Mouse (Mus musculus): Measurements from ENCODE around the gene Tbc1d22a.

Gene Tbc1d22a

GRCm38 (mm10) chr15:86444271-86444670, 230.0 kb downstream of the Tbc1d22a start:
- no peak for DNase-seq (ENCODE audit: low spot score in 2 of 2)

DNA sequence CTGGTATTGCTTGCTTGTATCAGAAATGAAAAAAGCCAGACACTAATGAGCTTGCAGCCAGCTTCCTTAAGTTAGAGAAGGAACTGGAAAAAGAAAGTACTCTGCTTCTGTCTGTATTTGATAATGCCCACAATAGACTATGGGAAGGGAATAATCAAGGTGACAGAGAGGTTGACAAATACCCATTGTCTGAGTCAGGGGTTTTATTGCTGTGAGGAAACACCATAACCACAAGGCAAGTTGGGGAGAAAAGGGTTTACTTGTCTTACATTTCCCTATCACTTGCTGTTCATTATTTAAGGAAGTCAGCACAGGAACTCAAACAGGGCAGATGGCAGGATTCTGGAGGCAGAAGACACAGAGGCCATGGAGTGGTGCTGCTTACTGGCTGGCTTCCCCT, 231.8 kb downstream of the Tbc1d22a start:
- DNase-seq (ENCODE audit: low spot score in 2 of 2), result no peak

DNA sequence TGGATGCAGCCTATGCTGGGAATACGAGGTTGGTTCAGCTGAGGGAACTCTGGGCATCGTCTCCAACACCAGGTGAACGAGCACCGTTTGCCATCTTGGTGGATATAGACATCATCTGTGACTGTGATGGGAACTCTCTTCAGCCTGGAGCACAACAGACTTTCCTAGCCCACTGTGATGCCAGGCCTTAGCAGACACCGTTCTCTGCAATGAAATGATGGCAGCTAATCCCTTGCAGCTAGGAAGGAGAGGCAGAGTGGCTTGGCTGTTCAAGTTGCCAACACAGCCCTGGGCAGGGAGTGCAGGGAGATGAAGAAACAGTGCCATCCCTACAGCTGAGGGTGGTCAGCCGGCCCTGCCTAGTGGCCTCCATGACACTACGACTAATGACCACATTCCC, 233.0 kb downstream of the Tbc1d22a start:
- DNase-seq (ENCODE audit: low spot score in 2 of 2), result no peak

DNA sequence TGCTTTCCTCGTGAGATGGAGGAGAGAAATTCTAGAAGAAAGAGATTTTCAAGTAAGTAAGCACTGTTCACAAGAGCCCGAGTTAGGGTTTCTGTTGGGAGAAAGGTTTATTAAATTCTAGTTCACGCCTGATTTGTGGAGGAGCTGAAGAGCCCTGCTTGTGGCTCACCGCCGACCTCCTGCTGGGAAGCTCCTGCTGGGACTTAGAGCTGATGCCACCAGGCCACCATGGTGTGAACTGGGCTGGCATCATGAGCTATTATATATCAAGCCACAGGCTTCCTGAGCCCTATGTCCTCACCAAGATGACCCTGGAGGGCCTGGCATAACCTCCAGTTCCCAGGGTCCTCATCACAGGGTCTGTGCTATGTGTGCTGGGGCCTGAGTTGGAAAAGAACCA, 235.0 kb downstream of the Tbc1d22a start:
- DNase-seq (ENCODE audit: low spot score in 2 of 2), result no peak

DNA sequence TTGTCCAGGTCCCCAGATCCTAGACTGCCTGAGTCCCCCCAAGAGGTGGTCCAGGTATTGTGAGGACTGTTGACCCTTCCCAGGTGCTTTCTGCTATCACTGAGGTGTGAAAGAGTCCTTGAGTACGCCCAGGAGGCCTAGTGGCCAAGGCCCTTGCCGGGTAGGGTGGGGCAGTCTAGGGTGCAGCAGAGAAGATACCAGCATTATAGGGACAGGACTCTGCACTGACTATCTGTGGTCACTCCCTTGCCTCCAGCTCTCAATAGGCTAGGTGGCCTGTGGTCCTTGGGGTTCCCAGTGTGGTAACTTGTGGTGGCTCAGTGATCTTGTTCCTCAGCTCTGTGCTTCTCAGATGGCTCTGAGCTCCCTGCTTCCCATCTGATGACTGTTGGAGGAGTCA, 235.5 kb downstream of the Tbc1d22a start:
- no peak for DNase-seq (ENCODE audit: low spot score in 2 of 2)

GRCm38 (mm10) chr15:86459413-86459812, 245.2 kb downstream of the Tbc1d22a start:
- no peak for DNase-seq (ENCODE audit: low spot score in 2 of 2)

DNA sequence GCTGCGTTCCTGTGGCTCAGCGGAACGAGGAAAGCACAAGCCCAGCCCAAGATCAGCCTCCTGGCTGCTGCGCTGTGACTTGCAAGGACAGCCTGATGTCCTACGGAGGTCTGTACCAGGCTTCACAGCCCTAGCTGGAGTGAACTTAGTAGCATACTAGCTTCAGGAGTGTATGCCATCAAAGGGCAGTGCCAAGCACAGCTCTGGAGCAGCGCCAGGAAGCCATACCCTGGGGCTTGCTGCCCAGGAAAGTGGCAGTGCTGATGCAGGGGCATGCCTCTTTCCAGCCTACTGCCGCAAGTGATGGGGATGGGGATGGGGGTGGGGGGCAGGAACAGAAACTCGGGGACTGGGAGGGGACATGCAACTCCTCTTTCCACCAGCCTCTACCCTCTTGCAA, 248.4 kb downstream of the Tbc1d22a start:
- no peak for DNase-seq (ENCODE audit: low spot score in 2 of 2)

- DNase-seq (ENCODE audit: low spot score in 2 of 2), result no peak
These were observed 253.8 kb downstream of the Tbc1d22a start for GRCm38 (mm10) chr15:86468082-86468481.

- no peak for DNase-seq (ENCODE audit: low spot score in 2 of 2)
These were observed 256.9 kb downstream of the Tbc1d22a start for GRCm38 (mm10) chr15:86471136-86471535.

DNA sequence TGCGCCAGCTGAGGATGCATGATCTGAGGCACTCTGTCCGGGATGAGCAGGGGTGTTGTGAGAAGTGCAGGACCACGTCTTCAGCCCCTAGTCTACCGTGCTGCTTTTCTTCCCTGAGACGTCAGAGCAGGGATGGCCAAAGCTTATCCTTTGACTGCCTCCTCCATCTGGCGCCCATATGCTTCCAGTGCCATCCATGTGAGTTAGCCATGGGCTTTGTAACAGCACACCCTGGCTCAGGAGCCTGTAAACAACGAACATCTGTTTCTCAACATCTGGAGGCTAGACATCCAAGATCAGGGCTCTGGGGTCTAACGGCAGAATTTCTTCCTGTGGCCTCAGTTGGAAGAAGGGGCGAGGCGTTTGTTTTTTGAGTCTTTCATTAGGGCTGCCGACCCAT, 259.2 kb downstream of the Tbc1d22a start:
- no peak for DNase-seq (ENCODE audit: low spot score in 2 of 2)

- DNase-seq (ENCODE audit: low spot score in 2 of 2), result no peak
These were observed 260.7 kb downstream of the Tbc1d22a start for GRCm38 (mm10) chr15:86474951-86475350.

- DNase-seq (ENCODE audit: low spot score in 2 of 2), result no peak
These were observed 262.2 kb downstream of the Tbc1d22a start for GRCm38 (mm10) chr15:86476483-86476882.

DNA sequence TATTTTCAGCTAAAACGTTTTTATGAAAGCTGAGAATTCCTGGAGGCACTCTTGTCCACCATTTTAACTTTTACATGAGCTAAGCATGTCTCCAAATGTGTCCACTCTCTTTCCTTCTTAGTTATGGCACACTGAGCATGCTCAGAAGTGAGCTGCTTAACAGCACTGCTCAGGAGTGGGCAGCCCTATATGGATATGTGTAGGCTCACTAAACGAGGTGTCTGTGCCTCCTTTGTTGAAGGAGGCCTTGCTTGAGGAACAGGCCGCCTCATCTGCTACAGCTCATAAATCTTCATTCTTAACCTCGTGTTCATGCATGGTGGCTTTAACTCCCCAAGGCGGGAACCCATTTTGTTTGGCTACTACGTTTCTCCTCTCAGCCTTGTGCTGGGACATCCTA, 262.8 kb downstream of the Tbc1d22a start:
- no peak for DNase-seq (ENCODE audit: low spot score in 2 of 2)

DNA sequence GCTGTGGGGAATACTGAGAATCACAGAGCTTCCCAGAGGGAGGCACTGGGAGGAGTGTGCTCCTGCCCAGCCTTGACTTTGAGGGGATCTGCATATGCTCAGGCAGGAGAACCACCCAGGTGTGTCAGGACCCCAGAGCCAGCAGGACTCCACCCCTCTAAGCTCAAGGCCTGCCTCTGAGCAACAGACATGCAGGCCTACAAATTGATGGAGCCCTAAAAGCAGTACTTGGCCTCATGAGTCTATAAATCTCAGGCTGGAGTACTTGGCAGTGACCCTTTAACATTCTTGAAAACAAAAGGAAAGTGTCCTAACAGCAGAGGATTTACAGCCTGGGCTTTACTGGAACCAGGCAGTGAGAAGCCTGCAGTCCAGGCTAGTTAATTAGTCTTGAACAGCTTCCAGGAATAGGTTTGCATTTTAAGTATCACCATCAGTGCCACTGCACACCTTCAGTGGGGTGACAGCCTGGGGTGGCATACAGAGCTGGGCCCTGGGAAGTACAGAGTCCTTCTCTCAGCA, 263.3 kb downstream of the Tbc1d22a start:
- no peak for DNase-seq (ENCODE audit: low spot score in 2 of 2)

DNA sequence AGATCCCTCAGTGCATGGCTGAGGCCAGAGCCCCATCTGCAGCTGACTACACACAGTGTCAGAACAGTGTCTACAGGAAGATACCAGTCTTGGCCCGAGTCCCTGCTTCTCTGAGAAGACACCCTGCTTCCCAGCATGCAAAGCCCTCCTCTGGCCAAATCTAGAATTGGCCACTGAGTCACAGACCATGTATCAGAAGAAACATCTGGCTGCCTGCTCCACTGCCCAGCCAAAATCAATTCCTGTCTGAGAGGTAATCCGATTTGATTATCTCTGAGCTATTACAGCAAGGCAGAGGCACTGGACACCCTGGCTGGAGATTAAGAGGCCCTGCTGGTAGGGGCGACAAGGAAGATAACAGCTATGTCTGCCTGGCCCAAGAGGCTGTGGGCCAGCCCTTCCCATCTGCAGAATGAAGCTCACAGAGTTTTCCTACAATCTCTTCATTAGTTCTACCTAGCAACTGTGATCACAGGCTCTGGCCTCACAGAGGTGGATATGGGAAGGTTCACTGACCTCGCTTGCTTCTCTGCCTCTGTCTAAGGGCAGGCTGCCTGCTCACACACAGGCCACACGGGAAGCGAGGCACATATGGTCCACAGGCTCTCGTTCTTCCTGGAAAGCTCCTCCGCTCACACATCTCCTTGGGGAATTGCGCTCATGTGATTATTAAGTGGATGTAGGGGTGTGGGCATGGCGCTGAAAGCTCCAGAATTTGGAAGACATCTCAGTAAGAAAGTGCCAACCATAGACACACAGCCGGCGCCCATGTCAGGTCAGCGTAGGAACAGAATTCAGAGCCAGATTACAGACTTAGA, 264.6 kb downstream of the Tbc1d22a start:
- DNase-seq (ENCODE audit: low spot score in 2 of 2), result no peak

- no peak for DNase-seq (ENCODE audit: low spot score in 2 of 2)
These were observed 268.1 kb downstream of the Tbc1d22a start for GRCm38 (mm10) chr15:86482362-86482761.

DNA sequence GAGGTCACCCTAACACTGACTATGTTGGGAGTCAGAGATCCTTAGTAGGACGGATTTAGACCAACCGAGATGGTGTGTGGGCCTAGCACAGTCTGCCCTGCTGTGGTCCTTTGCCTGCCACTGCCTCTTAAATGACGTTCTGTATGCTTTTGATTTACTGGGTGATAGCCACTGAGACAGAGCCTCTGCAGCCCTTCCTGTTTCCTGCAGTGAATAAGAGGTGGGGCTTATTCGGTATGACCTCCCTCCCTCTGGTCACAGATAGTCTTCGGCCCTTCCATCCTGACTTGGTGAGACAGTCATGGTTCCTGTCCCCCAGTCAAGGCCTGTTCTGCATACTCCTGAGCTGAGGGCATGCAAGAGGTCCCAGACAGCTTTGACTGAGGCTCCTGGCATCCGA, 271.6 kb downstream of the Tbc1d22a start:
- no peak for DNase-seq (ENCODE audit: low spot score in 2 of 2)

DNA sequence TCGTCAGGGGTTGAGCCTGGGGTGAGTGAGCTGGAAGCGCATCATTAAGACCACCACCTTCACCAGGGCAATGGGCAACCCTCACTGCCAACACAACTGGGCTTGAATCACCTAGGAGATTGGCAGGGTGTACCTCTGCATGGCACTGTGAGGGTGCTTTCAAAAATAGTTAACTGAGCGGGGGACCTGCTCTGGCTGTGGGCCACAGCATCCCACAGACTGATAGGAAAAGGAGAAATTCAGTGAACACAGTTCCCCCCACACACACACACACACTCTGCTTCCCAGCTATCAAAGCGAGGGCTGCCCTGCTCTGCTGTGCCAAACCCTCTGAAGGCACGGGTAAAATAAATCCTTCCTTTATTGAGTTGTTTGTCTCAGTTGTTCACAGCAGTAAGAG, 273.1 kb downstream of the Tbc1d22a start:
- no peak for DNase-seq (ENCODE audit: low spot score in 2 of 2)

GRCm38 (mm10) chr15:86491434-86492099, 277.3 kb downstream of the Tbc1d22a start:
- DNase-seq (ENCODE audit: low spot score in 2 of 2), result no peak

DNA sequence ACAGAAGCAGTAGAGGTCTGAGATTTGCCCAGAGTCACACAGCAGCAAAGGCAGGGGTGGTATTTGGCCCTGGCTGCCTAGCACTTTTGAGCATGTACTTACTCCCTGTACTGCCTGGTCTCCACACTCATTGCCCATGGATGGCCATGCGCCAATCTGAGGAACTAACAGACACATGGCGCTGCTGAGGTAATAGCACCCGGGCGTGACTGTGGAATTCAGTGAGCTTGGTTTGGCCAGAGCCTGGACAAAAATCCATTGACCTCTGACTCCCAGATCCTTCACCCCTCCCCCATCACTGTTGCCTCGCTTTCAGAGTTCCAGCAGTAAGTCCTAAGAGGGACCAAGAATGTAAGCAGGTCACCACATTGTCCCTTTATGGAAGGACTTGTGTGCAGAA, 278.4 kb downstream of the Tbc1d22a start:
- no peak for DNase-seq (ENCODE audit: low spot score in 2 of 2)

DNA sequence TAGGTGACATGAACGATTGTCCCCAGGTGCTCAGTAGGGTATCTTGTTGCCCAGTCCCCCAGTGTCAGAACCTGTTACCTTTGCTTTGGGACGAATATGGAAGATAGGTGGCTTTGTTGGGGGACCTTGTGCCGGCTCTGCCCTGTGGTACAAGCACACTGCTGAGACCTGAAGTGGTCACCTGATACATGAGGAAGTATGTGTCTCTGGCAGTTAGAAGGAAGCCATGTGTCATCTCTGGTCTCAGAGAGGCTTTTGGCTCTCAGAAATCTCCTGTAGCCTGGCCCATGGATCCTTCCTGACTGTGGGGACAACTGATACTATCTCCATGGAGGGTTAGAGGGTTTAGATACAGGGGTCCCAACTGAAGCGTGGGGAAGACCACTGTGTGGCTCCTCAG, 281.9 kb downstream of the Tbc1d22a start:
- DNase-seq (ENCODE audit: low spot score in 2 of 2), result no peak

DNA sequence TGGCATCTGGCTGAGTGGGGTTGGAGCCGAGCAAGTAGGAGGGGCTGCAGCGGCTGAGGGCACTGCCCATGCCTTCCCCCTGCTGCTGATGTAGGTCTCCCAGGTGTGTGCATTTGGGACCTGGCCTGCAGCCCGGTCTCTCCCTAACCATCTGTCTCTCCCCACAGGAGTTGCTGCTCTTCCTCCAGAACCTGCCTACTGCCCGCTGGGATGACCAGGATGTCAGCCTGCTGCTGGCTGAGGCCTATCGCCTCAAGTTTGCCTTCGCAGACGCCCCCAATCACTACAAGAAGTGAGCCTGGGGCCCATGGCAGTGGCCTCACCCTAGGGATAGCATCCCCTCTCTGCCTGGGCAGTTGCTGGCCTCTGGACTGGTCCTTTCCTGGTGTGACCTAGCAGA, 282.4 kb downstream of the Tbc1d22a start:
- no peak for DNase-seq (ENCODE audit: low spot score in 2 of 2)

DNA sequence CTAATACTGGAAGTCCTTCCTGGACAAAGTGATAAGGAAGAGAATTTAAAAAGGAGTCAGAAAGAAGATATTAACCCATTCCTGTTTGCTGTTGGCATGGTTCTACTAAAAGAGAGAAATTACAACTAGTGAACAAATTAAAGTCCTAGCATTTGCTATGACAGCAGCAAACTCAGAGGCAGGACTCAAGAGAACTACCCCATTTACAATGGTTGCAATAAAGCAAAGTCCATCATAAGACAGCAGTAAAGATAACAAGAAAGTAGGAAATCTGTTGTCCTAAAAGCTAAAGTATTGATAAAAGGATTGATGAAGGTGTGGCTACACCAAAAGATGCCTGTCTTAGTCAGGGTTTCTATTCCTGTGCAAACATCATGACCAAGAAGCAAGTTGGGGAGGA, 286.3 kb downstream of the Tbc1d22a start:
- no peak for DNase-seq (ENCODE audit: low spot score in 2 of 2)
